Mouse (Mus musculus): ENCODE results near the gene Nat8. TPM values are rescaled to one million over a fixed set of nuclear protein-coding genes. Genes with fewer than 3 reads are reported as not detected.
"Not testable (repeated sequence)": the region's sequence is repeated elsewhere in the genome, so short reads cannot be mapped to it uniquely, and the experiment has no call there.

Gene Nat8
- total RNA-seq (2022), result not detected

- DNase-seq (ENCODE audit: low spot score in 2 of 2), result no peak
Observed at GRCm38 (mm10) chr6:85831796-85832321, at the start of gene Nat8. Gene Nat8, minus strand, starts transcription at chr6:85832082.

- DNase-seq (ENCODE audit: low spot score in 2 of 2), result not testable (repeated sequence)
Observed at GRCm38 (mm10) chr6:85869006-85869405, 37.1 kb upstream of the Nat8 start, which contains the start of gene Nat8f2. Gene Nat8f2, minus strand, starts transcription at chr6:85869158.

GRCm38 (mm10) chr6:85867726-85868690, 36.1 kb upstream of the Nat8 start:
- no peak for DNase-seq (ENCODE audit: low spot score in 2 of 2)

GRCm38 (mm10) chr6:85866995-85867394, 35.1 kb upstream of the Nat8 start:
- not testable (repeated sequence) for DNase-seq (ENCODE audit: low spot score in 2 of 2)

- peak in 1 of 2 experiments; percentile 6 for DNase-seq (ENCODE audit: low spot score in 2 of 2)
Observed at GRCm38 (mm10) chr6:85866166-85866565, 34.3 kb upstream of the Nat8 start.

GRCm38 (mm10) chr6:85864900-85865639, 33.2 kb upstream of the Nat8 start:
- not testable (repeated sequence) for DNase-seq (ENCODE audit: low spot score in 2 of 2)

- no peak for DNase-seq (ENCODE audit: low spot score in 2 of 2)
Observed at GRCm38 (mm10) chr6:85863840-85864239, 32.0 kb upstream of the Nat8 start.

- DNase-seq (ENCODE audit: low spot score in 2 of 2), result no peak
Observed at GRCm38 (mm10) chr6:85863136-85863535, 31.3 kb upstream of the Nat8 start.

- no peak for DNase-seq (ENCODE audit: low spot score in 2 of 2)
Observed at GRCm38 (mm10) chr6:85862565-85862964, 30.7 kb upstream of the Nat8 start.

- no peak for DNase-seq (ENCODE audit: low spot score in 2 of 2)
Observed at GRCm38 (mm10) chr6:85861247-85861646, 29.4 kb upstream of the Nat8 start.

GRCm38 (mm10) chr6:85856194-85856678, 24.4 kb upstream of the Nat8 start:
- DNase-seq (ENCODE audit: low spot score in 2 of 2), result peak in 1 of 2 experiments; percentile 61

- no peak for DNase-seq (ENCODE audit: low spot score in 2 of 2)
Observed at GRCm38 (mm10) chr6:85853481-85853880, 21.6 kb upstream of the Nat8 start.

- no peak for DNase-seq (ENCODE audit: low spot score in 2 of 2)
Observed at GRCm38 (mm10) chr6:85851062-85851773, 19.3 kb upstream of the Nat8 start.

- no peak for DNase-seq (ENCODE audit: low spot score in 2 of 2)
Observed at GRCm38 (mm10) chr6:85849240-85849639, 17.4 kb upstream of the Nat8 start.

GRCm38 (mm10) chr6:85848140-85848539, 16.3 kb upstream of the Nat8 start:
- DNase-seq (ENCODE audit: low spot score in 2 of 2), result no peak

- no peak for DNase-seq (ENCODE audit: low spot score in 2 of 2)
Observed at GRCm38 (mm10) chr6:85846921-85847320, 15.0 kb upstream of the Nat8 start.

GRCm38 (mm10) chr6:85843677-85844458, 12.0 kb upstream of the Nat8 start:
- DNase-seq (ENCODE audit: low spot score in 2 of 2), result not testable (repeated sequence)

GRCm38 (mm10) chr6:85839982-85840381, 8.1 kb upstream of the Nat8 start:
- no peak for DNase-seq (ENCODE audit: low spot score in 2 of 2)

- no peak for DNase-seq (ENCODE audit: low spot score in 2 of 2)
Observed at GRCm38 (mm10) chr6:85838674-85839073, 6.8 kb upstream of the Nat8 start.

GRCm38 (mm10) chr6:85837307-85837706, 5.4 kb upstream of the Nat8 start:
- DNase-seq (ENCODE audit: low spot score in 2 of 2), result not testable (repeated sequence)
